Mouse (Mus musculus) thymus, adult 2 months (tissue): ENCODE measurements at regions not wholly inside any gene's neighbourhood (a gene's known extent, or its start where the extent isn't known, plus 50 kb on each side); places are given as distances from the start of the nearest gene placed in this dataset.

Experiments
- CTCF ChIP-seq: fragments of 200-500 bp; IDR thresholded peaks from 2 replicates; pipeline ENCODE4 v1.5.1; 2012; ENCODE audit warnings: mild to moderate bottlenecking, control low read depth, low read length, moderate library complexity, borderline replicate concordance; ENCODE audit not compliant: control insufficient read depth, poor library complexity, insufficient read depth; ENCODE audit errors: extremely low read depth
- POLR2A ChIP-seq: fragments of 200-500 bp; IDR thresholded peaks from 2 replicates; pipeline ENCODE4 v1.6.1; 2012; ENCODE audit warnings: mild to moderate bottlenecking, low read length, control low read depth, moderate library complexity; ENCODE audit not compliant: control insufficient read depth, poor library complexity, insufficient read depth; ENCODE audit errors: extremely low read depth

DNA sequence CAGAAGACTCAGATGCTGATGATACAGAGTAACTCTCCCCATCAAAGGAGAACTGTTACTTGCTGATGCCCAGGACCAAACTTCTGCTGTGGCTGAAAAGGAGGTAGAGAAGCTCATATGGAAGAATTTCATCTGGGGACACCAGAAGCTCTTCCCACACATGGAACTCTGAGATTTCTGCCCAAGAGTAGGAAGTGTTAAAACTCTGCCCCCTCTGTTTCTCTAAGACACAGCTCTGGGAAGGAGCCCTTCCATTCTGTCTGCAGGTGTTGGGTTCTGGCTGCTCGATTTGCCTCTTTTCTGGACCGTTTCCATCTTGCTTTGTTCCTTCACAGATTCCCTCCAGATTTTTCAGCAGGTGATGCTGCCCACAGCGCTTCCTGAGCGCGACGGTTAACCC lies 187.0 kb downstream of the Rnf144b start:
- TF ChIP-seq POLR2A = no peak
- no peak for TF ChIP-seq CTCF
